Mouse (Mus musculus) frontal cortex, postnatal 10 days (tissue): ENCODE results near the gene Tagln3.

Experiments used
- DNase-seq, 2 experiments: peaks; one replicate each; pipeline ENCODE4 v3.0.0; 2022; ENCODE audit warnings: low spot score in 2 of 2, mixed read lengths in 1 of 2

Gene Tagln3

DNA sequence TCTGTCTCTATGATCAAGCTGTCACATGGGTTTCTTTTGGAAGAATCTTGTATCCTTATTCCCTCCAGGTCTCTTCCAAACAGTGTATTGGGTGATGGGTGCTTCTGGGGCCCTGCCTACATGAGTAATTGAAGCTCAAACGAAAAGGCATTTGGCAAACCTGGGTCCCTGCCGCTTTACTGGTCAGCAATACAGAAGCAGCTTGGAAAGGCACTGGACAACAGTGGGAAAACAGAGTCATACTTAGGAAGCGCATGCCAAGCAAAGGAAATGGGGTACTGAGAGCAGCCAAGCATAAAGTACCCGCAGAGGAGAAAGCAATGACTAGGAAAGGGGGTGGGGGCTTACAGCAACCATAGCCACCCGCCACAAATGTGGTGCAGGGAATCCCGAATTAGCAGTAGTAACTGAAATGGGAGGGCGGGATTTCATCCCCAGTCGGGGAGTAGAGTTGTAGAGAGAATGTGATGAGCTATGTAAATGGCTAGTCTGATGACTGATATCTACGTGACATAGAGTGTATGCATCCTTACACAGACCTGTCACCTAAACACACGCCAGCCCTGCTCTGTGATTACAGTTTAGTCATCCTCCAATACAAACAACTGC, 4.3 kb downstream of the Tagln3 start:
- DNase-seq = no peak

DNA sequence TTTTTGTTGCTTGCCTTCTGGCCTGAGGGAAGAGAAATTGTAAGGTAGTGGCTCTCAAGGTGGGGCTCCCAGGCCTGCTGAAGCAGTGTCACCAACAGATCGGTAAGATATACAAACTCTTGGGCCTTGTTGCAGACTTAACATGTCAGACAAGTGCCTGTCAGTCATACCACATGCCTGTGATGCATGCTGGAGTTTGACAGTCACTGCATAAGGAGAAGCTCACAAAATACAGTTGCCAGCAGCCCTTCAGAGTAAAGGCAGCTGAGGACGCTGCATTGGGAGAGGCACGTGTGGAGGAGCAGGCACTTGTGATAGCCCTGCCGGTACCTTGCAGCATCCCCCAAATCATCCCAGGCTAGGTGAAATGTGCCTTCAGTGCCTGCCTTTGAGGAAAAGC, 6.1 kb downstream of the Tagln3 start:
- DNase-seq = no peak

DNA sequence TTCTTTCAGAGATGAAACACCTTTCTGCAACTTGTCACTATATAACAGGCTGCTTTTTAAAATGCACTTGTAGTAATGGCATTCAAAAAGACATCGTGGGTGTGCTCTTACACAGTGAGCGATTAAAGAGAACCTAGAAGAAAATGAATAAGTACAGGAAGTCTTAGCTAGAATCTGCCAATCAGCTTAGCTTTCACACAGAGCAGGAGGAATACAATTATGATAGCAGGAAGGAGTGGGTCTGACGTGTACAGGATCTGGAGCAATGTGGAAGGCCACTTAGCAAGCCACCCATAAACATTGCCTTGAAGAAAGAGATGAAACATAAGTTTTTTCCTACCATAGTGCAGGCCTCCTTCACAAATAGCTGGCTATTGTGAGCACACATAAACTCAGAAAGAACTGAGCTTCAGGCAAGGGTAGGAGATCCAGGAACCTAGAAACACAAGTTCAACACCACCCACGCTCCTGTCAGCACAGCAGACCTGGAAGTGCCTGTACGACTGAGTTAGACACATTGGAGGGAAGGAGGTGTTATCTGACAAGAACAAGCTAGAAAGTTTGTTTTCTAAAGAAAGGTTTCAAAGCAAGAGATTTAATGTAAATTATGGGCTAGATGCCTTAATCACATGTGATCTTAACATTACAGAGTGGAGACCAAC, 9.8 kb downstream of the Tagln3 start:
- DNase-seq = no peak

DNA sequence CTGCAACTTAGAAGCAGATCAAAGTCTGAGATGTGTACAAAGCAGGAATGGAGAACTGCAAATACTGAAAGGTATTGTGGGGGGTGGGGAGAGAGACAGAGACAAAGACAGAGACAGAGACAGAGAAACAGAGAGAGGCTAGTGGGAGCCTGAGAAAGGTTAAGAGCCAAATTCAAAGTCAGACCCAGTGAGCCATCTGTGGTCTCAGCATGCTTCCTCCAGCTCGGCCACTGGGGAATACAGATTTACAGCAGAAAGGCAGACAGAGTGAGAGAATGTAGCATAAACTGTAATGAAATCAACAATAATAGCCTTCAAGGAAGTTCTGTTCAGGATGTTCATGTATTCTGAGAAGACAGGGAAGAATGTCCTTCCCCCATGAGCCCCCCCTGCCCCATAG, 10.5 kb downstream of the Tagln3 start:
- no peak for DNase-seq

DNA sequence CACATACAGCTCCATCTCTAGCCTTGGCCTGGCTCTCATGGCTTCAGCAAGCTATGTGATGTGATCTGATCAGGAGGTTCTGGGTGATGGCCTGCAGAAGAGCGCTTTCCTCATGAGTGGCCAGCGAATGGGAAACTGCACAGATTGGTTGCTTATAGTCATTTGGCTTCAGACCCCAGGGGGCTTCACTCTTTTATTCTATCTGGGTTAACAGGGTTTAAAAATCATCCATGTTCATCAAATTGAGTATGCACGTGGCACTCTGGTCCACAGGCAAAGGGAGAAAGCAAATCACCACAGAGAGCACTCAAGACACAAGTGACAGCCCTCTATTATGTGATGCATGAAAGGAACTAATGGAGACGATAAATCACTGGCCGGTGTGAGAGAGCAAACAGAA, 11.1 kb downstream of the Tagln3 start:
- DNase-seq = no peak

DNA sequence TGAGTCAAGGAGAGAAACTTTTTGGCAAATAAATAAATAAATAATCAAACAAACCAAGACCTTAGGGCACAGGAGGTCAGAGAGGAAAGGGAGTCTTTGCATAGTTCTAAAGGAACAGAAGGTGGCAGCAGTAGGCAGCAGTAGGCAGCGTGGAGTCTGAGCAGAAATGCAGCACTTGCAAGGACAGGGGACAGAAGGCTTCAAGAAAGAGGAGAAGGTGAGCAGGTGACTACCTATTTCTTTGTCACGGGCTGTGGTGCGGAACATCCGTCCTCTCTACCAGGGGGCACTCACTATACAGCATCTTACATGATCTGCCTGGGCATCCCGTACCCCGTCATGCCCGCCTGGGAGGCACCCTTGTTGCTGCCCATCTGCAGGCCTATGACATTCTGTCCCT, 13.1 kb downstream of the Tagln3 start:
- no peak for DNase-seq

DNA sequence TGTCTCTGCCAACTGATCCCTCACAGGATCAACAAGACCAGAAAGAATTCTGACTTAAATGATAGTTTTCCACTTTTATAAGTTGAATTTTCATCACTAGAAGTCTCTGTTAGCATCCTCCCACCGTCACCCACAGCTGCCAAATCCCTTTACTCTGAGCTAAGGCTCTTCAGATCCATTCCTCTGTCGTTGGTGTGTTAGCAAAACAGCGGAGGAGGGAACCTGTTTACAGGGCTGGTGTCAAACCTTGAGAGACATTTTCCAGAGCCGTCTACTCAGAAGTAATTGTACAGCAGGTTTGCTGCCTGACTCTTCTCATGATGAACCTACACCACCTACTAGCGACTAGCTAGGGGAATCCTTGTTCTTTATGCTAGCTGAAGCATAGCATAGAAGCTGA, 25.1 kb downstream of the Tagln3 start:
- DNase-seq = no peak

DNA sequence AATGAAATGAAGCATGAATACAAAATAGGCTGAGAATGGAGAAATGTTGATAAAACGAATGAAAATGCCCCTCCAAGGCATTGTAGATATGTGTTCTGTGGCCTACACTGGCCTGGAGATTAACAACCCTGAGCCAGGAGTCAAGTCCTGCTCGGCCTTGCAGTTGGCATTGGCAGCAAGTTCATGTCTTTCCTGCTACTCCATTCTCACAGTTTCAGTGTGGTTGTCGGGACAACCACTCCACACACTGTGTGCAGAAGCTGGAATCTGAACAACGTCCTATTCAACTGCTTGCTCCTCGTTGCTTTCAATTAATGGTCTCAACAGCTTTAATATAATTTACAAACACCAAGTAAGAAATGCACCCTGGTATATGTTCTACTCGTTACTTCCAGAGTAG, 26.4 kb downstream of the Tagln3 start:
- no peak for DNase-seq

DNA sequence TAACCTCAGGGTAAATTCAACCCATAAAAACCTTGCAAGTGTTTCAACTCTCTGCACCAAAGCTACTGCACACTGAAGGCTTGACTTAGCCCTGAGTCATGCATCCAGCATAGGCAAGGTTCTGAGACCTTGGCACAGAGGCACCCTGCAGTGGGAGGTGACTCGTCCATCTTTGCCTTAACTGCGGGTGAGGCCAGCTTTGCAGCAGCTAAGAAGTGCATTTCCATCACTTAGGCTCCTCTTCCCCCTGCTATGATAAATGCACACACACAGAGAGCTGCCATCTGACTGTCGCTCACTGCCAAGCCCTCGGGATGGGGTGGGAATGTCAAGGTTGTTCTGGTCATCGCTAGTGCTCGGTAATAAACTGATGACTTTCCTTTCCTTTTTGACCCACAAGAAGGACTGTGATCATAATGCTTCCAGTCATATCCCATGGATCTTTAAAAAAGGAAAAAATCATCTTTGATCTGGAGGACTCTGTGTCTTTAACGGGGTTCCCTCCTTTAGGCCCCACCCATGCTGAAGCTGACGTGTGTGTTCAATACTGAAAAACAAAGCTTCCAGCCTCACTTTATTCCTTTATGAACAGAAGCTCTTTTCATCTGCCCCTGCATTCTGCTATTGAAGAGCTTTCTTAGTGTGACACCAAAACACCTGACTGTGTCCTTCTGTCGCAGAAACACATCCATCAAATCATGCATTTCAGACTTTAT, 28.8 kb downstream of the Tagln3 start:
- DNase-seq = no peak

DNA sequence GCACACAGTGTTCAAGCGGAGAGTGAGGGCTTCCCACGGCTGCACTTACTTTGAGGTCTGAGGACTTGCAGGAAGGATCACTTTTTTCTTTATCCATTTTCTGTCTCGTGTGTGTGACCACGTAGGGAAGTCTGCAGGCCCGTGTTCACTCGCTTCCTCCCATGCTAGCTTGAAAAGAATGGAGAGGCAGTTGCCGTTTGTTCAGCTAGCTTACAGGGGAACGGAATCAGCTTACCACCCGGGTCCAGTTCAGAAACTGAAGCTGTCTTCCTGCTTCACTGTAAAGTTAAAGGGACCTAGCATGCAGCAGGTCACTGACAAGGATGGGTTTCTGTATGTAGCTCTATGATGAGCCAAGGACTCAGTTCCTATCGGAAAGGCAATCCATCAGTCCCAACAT, 30.9 kb downstream of the Tagln3 start, which contains the start of gene Tmprss7:
Tmprss7 (minus strand) TSS at position 101 of the 400 bp plus-strand sequence.
- DNase-seq = no peak

DNA sequence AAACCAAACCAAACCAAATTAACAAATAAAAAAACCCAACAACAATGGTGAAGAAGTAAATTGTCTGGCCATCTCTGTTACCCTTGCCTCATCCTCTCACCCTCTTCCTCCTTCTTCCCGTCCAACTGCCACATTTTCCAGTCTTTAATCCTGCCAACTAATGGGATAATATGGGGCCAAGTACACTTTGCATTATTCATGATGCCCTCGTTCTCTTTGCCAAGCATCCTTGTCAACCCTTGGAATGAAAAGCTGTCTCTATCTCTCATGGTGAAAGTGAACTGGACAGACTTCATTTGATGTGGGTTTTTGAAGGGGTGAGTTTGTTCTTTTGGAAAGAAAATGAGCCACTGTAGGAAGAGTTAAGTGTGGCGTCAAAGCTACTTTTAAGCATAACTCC, 31.6 kb downstream of the Tagln3 start:
- no peak for DNase-seq

DNA sequence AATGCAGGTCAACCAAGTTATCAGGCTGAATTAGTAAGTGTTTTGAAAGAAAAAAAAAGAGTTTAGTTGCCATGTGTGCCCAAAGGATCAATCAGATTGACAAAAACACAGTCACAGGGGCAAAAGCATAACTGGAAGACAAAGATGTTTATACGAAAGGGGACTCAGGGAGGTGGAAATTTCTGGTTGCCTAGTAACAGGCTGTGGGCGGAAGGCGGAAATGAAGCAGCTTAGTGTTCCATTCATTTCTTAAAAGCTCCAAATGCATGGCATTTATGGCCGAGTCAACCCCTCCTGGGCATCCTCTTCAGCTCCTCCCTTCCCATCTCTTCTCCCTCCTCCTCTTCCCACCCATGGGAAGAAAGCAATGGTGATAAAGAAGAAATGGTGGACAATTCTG, 34.2 kb downstream of the Tagln3 start:
- peak in 1 of 2 experiments; percentile 41 for DNase-seq

DNA sequence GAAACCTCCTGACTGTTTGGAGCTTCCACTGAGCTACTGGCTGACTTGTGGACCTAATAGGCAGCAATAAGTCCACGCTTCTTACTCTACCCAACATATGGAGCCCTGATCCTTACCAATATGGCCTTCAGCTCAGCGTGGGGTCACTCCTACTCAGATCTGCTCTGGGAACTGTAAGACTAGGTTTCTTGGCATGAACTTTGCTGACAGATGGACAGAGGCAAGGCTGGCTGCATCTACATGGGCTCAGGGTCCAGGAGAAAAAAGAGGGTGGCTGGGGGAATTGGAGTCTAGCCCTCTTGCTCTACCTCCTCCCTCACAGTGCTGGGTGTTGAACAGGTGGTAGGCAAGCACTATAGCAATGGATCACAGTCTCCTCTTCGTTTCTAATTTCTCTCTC, 37.6 kb downstream of the Tagln3 start:
- DNase-seq = no peak

DNA sequence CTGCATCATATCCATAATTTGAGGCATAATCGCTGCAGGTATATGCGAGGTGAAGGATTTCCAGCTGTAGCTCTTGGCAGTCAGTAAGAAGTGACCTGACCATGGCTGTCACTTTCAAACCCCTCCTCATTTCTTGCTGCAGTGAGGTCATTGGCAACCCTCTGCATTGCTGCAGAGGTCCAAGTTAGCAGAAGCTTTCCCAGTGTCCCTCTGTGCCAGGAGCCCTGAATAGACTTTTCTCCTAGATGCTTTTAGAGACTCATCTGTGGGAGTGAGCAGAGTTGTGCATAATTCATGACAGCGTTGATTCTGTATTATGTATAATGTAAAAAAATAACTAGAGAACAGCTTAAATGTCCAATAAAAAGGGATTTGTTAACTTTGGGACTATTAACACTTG, 39.1 kb downstream of the Tagln3 start:
- DNase-seq = no peak

DNA sequence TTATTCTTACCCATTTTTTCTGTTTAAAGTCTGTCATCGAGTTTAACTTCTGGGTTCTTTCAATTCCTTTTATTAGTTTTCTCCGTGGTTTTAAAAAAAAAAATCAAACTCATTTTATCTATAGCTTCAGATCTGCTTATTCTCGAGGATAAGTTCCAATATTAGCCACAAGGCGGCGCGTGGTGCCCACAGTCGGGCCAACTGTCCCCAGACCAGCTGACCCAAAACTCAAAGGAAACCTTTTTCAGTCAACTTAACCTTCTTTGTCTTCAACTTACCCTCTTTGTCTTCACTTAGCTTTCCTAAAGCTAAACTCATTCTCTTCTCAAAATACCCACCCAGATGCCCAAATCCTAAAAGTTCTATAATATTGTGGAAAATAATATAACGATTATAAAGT, 39.6 kb downstream of the Tagln3 start:
- peak in 1 of 2 experiments; percentile 64 for DNase-seq

DNA sequence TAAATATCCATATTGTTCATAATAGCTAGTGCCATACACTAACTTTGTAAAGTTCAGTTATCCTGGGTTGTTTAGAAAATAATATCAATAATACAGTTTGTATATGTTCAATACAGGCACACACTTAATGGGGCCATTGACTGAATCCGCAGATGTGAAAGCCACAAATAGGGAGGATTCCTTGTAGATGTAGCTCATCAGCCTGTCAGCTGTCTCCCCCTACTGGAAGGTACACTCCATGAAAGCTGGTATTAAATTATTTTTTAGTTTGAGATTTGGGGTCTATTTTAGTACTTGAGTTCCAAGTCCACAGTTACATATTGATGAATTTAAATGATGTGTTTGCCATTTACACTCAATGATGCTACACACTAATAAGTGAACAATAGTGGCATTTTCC, 47.9 kb downstream of the Tagln3 start:
- DNase-seq = no peak

DNA sequence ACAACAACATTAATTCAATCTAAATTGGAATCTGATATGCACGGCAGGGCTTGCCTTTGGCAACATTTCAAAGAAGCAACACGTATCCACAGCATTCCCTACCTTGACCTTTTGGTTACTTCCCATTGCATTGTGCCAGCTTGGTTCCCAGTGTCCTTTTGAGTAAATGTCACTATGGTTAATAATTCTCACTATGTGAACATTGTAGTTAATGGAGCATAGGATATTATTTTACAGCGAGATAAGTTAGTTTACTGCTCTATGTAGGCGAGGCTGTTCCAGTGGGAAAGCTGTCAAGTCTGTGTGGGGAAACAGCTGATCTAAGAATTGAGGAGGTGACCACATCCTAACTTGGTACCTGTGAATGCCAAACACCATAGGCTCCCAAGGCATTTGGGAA, 54.4 kb downstream of the Tagln3 start:
- DNase-seq = no peak

DNA sequence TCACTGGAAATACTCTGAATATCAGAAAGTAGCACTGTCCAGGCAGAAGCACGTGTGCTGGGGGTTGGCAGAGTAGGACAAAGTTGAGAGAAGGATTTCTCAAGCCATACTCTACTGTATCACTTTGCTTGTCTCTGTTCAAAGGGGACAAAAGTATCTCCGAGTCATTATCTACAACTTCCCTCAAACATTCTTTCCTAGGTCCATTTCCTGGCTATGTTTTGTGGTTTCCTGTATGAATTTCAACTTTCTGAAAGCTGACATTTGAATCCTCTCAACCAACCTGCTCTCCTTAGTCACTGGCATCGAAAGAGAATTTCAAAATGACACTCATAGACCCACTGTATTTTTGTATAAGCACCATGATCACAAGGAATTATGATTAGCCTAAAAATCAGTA, 56.2 kb downstream of the Tagln3 start:
- no peak for DNase-seq

DNA sequence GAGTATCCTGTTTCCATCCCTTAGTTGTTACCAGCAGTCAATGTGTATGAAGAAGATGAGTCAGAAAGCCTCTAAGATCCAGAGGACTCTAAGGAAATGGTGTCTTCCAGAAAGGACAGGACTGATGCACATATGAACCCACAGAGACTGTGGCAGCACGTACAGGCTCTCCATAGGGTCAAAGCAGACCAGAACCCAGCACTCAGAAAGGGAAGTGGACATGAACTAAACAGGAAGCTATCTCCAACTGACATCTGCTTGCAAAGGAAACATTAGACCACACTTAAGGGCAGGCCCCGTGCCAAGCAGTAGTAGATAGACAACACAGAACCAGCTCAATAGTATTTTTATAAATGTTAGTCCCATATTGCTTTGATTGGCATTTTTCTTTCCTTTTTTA, 58.3 kb downstream of the Tagln3 start:
- no peak for DNase-seq

DNA sequence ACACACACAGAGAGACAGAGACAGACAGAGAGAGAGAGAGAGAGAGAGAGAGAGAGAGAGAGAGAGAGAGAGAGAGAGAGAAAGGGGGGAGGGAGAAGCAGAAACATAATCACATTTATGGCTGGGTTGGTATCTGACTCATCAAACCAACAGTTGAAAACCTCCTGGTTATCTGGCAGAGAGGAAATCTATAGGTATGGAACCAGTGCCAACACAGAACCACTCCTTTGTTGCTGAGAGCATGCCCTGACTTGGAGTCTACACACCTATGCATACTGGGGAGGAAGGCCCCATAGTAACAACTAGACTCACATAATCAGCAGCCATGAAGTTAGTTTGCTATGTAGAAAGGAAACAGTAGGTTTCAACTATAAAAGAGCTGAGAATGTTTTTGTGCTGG, 62.0 kb downstream of the Tagln3 start:
- DNase-seq = no peak
